ENCODE assay signal across 19 mouse cellular contexts in the genomic region with DNA sequence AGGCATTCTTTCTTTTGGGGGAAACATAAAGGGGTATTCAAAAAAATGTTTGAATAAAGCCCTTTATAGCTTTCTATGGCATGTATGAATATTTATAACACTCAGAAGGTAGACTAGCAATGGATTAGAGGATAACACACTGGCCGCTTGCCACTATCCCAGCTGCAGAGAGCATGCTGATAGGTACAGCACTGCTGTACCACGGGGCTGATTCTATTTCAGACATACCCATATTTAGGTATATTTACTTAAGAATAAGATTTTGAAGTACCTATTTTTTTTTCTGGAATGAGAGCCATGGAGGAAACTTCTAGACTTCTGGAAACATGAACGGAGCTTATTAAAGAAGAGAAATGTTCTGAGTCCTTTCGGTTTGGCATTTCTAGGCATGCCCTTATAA. TPM values are rescaled to one million over a fixed set of nuclear protein-coding genes. Genes with fewer than 3 reads are reported as not detected.
DNase-seq lines count a peak whose midpoint lies in the region; ATAC-seq and TF ChIP-seq lines count a peak whose summit lies in the region.
"Had no signal": no experiment of that assay in that cellular context is flagged by ENCODE, and none has a peak within 500 bp of the region (broad histone marks: within the 10 kb centered on the region; RNA-seq: fewer than 3 reads in every experiment).

No protein-coding gene starts in this region.

- H3K9me3 ChIP-seq in heart, embryonic 11.5 days (replicated peaks; ENCODE audit: control insufficient read depth, low read length): no peaks in the 10 kb centered on the region
- H3K9me3 ChIP-seq in heart, postnatal 0 days (replicated peaks; ENCODE audit: control insufficient read depth, low read length): no peaks in the 10 kb centered on the region
- no peaks in the 10 kb centered on the region for H3K9me3 ChIP-seq in heart, embryonic 12.5 days (replicated peaks)
- no peaks in the 10 kb centered on the region for H3K9me3 ChIP-seq in embryonic facial prominence, embryonic 14.5 days (ENCODE audit: control insufficient read depth, low read length)
- H3K9me3 ChIP-seq: embryonic facial prominence, embryonic 12.5 days; forebrain, embryonic 13.5 days; heart, embryonic 15.5 days; hindbrain, embryonic 10.5 days; intestine, embryonic 15.5 days had no signal

- ATAC-seq in heart, embryonic 11.5 days (replicated peaks; ENCODE audit: insufficient number of reproducible peaks, low FRiP score, low TSS enrichment): no peak
- no peak for ATAC-seq in heart, postnatal 0 days (ENCODE audit: insufficient read depth, low read depth)
- ATAC-seq in heart, embryonic 12.5 days (ENCODE audit: insufficient number of reproducible peaks, low FRiP score): no peak
- no peak for ATAC-seq in embryonic facial prominence, embryonic 14.5 days (ENCODE audit: low read depth)
- ATAC-seq: forebrain, embryonic 13.5 days; forebrain, postnatal 0 days; intestine, embryonic 15.5 days had no signal

- no peaks in the 10 kb centered on the region for H3K27me3 ChIP-seq in heart, embryonic 11.5 days (ENCODE audit: control insufficient read depth, insufficient read depth, low read length)
- no peaks in the 10 kb centered on the region for H3K27me3 ChIP-seq in heart, postnatal 0 days (ENCODE audit: control insufficient read depth, insufficient read depth, low read length)
- H3K27me3 ChIP-seq in heart, embryonic 12.5 days (replicated peaks): no peaks in the 10 kb centered on the region
- H3K27me3 ChIP-seq in embryonic facial prominence, embryonic 14.5 days (replicated peaks; ENCODE audit: control insufficient read depth, insufficient read depth, low read length): no peaks in the 10 kb centered on the region
- H3K27me3 ChIP-seq: embryonic facial prominence, embryonic 12.5 days; heart, embryonic 15.5 days; intestine, embryonic 15.5 days had no signal

- no peak overlapping the region for H3K27ac ChIP-seq in heart, embryonic 11.5 days (ENCODE audit: low read depth, low read length)
- H3K27ac ChIP-seq in heart, postnatal 0 days (ENCODE audit: low read depth): peak overlapping the region; percentile 11; the same call in 1 of the 2 replicates
- no peak overlapping the region for H3K27ac ChIP-seq in heart, embryonic 12.5 days (ENCODE audit: poor library complexity, severe bottlenecking)
- H3K27ac ChIP-seq in embryonic facial prominence, embryonic 14.5 days (replicated peaks; ENCODE audit: low read depth, low read length): no peak overlapping the region
- H3K27ac ChIP-seq: embryonic facial prominence, embryonic 12.5 days; forebrain, embryonic 13.5 days; heart, embryonic 15.5 days; hindbrain, embryonic 10.5 days; hindbrain, embryonic 14.5 days; intestine, embryonic 15.5 days had no signal

- peaks cover 17% of the 10 kb centered on the region for H3K4me1 ChIP-seq in heart, embryonic 11.5 days (ENCODE audit: control insufficient read depth, insufficient read depth, low read length)
- H3K4me1 ChIP-seq in heart, postnatal 0 days (ENCODE audit: control insufficient read depth, insufficient read depth): peaks cover 31% of the 10 kb centered on the region
- H3K4me1 ChIP-seq in heart, embryonic 12.5 days (replicated peaks): peaks cover 20% of the 10 kb centered on the region
- peaks cover 8% of the 10 kb centered on the region; the same call in 1 of the 2 replicates for H3K4me1 ChIP-seq in embryonic facial prominence, embryonic 14.5 days (ENCODE audit: control insufficient read depth, insufficient read depth, low read length)
- H3K4me1 ChIP-seq: intestine, embryonic 15.5 days had no signal

- WGBS in heart, embryonic 11.5 days (ENCODE audit: insufficient replicate concordance): 78% methylated on average over 4 of the region's 4 CpGs
- 59% methylated on average over 4 of the region's 4 CpGs for WGBS in heart, postnatal 0 days
- WGBS in heart, embryonic 12.5 days: 71% methylated on average over 4 of the region's 4 CpGs
- WGBS in embryonic facial prominence, embryonic 14.5 days: 62% methylated on average over 4 of the region's 4 CpGs

- H3K4me2 ChIP-seq in heart, embryonic 11.5 days: no peak overlapping the region
- no peak overlapping the region for H3K4me2 ChIP-seq in heart, postnatal 0 days (ENCODE audit: low read depth, low read length)
- H3K4me2 ChIP-seq in heart, embryonic 12.5 days: no peak overlapping the region
- H3K4me2 ChIP-seq in embryonic facial prominence, embryonic 14.5 days (ENCODE audit: low read depth, low read length): no peak overlapping the region
- H3K4me2 ChIP-seq: embryonic facial prominence, embryonic 12.5 days; forebrain, embryonic 13.5 days; heart, embryonic 15.5 days; hindbrain, embryonic 14.5 days; intestine, embryonic 15.5 days had no signal

- no peak overlapping the region for H3K4me3 ChIP-seq in heart, embryonic 11.5 days (ENCODE audit: low read depth, low read length)
- H3K4me3 ChIP-seq in heart, postnatal 0 days (ENCODE audit: low read depth, low read length): no peak overlapping the region
- H3K4me3 ChIP-seq in heart, embryonic 12.5 days: no peak overlapping the region
- H3K4me3 ChIP-seq in embryonic facial prominence, embryonic 14.5 days (ENCODE audit: low read depth, low read length): no peak overlapping the region
- H3K4me3 ChIP-seq: embryonic facial prominence, embryonic 12.5 days; forebrain, embryonic 13.5 days; heart, embryonic 15.5 days; hindbrain, embryonic 10.5 days; intestine, embryonic 15.5 days had no signal

- no peak overlapping the region for H3K9ac ChIP-seq in heart, embryonic 11.5 days (ENCODE audit: low read depth, low read length)
- no peak overlapping the region for H3K9ac ChIP-seq in heart, postnatal 0 days (replicated peaks; ENCODE audit: low read depth, low read length)
- no peak overlapping the region for H3K9ac ChIP-seq in heart, embryonic 12.5 days
- no peak overlapping the region for H3K9ac ChIP-seq in embryonic facial prominence, embryonic 14.5 days (ENCODE audit: low read depth, low read length)
- H3K9ac ChIP-seq: embryonic facial prominence, embryonic 12.5 days; forebrain, embryonic 13.5 days; forebrain, postnatal 0 days; heart, embryonic 15.5 days; hindbrain, embryonic 14.5 days; intestine, embryonic 15.5 days had no signal

- peak; percentile 60 for DNase-seq in heart, adult 11 months
- DNase-seq in heart, postnatal 0 days (ENCODE audit: low spot score): no peak
- DNase-seq in embryonic facial prominence, embryonic 14.5 days (ENCODE audit: low spot score): peak; percentile 60
- no peak for DNase-seq in embryo, embryonic 11 days
- DNase-seq: adrenal gland, adult 2 months; adrenal gland, postnatal 25 days; cerebellum, adult 2 months; cerebellum, postnatal 10 days; forebrain, postnatal 0 days; gastrocnemius, postnatal 36 days; kidney, adult 18-20 months had no signal

- no peaks in the 10 kb centered on the region for H3K36me3 ChIP-seq in heart, embryonic 11.5 days (ENCODE audit: control insufficient read depth, insufficient read depth, low read length)
- no peaks in the 10 kb centered on the region for H3K36me3 ChIP-seq in heart, postnatal 0 days (replicated peaks; ENCODE audit: control insufficient read depth, insufficient read depth, low read length)
- H3K36me3 ChIP-seq in heart, embryonic 12.5 days: no peaks in the 10 kb centered on the region
- no peaks in the 10 kb centered on the region for H3K36me3 ChIP-seq in embryonic facial prominence, embryonic 14.5 days (ENCODE audit: control insufficient read depth, insufficient read depth, low read length)
- H3K36me3 ChIP-seq: embryonic facial prominence, embryonic 12.5 days; heart, embryonic 15.5 days; hindbrain, embryonic 10.5 days; intestine, embryonic 15.5 days had no signal

- TF ChIP-seq CTCF in heart, postnatal 0 days (IDR thresholded peaks at IDR 0.05; ENCODE audit: low read depth): no peak

- no peak for TF ChIP-seq EP300 in heart, postnatal 0 days (IDR thresholded peaks at IDR 0.05; ENCODE audit: low read depth)

RNA-seq across cellular contexts. Expression of a gene that starts 39.8 kb away (rescaled TPM):
- 62.5 and 68.7 TPM in 2 replicates for polyA plus RNA-seq in heart, embryonic 11.5 days (2014; fragmentation: Nextera tagmentation; extraction: Ambion mirVana)
- total RNA-seq in heart, postnatal 0 days (2014; rRNA removed; ENCODE audit: low replicate concordance): 95.0 and 108 TPM in 2 replicates
- 24.4 and 26.1 TPM in 2 replicates for polyA plus RNA-seq in heart, postnatal 0 days (2015; fragmentation: Nextera tagmentation; extraction: Ambion mirVana)
- polyA plus RNA-seq in heart, embryonic 12.5 days (2016; fragmentation: Nextera tagmentation; extraction: Ambion mirVana): 77.2 and 81.3 TPM in 2 replicates
- 20.4 and 22.3 TPM in 2 replicates for polyA plus RNA-seq in embryonic facial prominence, embryonic 14.5 days (2014; fragmentation: Nextera tagmentation; extraction: Ambion mirVana)

Comparison
In these comparisons a context has a peak if more than half of its experiments do, and no peak if none do; other contexts are left out.
1. DNase-seq: peak in heart, adult 11 months (single experiment) and embryonic facial prominence, embryonic 14.5 days (single experiment); none in heart, postnatal 0 days (single experiment) and embryo, embryonic 11 days (single experiment).